Mouse (Mus musculus) ES-E14 (cell line): ENCODE measurements around the gene Smap1.

Source experiments
- HCFC1 ChIP-seq: IDR thresholded peaks from 2 replicates; pipeline ENCODE4 v1.6.1; 2012; ENCODE audit warnings: low read length, inconsistent platforms, borderline replicate concordance; ENCODE audit not compliant: insufficient read depth
- MAFK ChIP-seq: IDR thresholded peaks from 2 replicates; pipeline ENCODE4 v1.6.1; 2014; ENCODE audit warnings: mild to moderate bottlenecking, low read depth, low read length, inconsistent platforms; ENCODE audit not compliant: insufficient read depth
- ZNF384 ChIP-seq: IDR thresholded peaks from 2 replicates; pipeline ENCODE4 v1.6.1; 2012; ENCODE audit warnings: low read depth, low read length, inconsistent platforms

GRCm38 (mm10) chr1:23867350-23867862 lies 54.7 kb downstream of the Smap1 start:
- TF ChIP-seq MAFK (no peak), ZNF384 (no peak), HCFC1 (no peak)
